Mouse (Mus musculus) heart, embryonic 13.5 days (tissue): ENCODE data around the gene Gdf5. TPM values are rescaled to one million over a fixed set of nuclear protein-coding genes. Genes with fewer than 3 reads are reported as not detected.
"Not testable (repeated sequence)": the region's sequence is repeated elsewhere in the genome, so short reads cannot be mapped to it uniquely, and the experiment has no call there.

Experiments used
- ATAC-seq: fragments of 200-750 bp; cut with Nextera tagmentation; 2 replicates; pipeline ENCODE4 v1.8.0; 2017; ENCODE audit warnings: moderate TSS enrichment; ENCODE audit not compliant: insufficient number of reproducible peaks, low FRiP score, low TSS enrichment; ENCODE audit errors: extremely low read depth
- H3K27ac ChIP-seq: fragments of 300-500 bp; sonication (generic); replicated peaks from 2 replicates; pipeline ENCODE4 v1.5.1; 2015; ENCODE audit warnings: moderate library complexity, mild to moderate bottlenecking, inconsistent platforms
- H3K27me3 ChIP-seq: fragments of 300-500 bp; sonication (generic); replicated peaks from 2 replicates; pipeline ENCODE4 v1.6.1; 2015; ENCODE audit warnings: mild to moderate bottlenecking, inconsistent platforms
- H3K36me3 ChIP-seq: fragments of 300-500 bp; sonication (generic); 2 replicates; pipeline ENCODE4 v1.6.1; 2015; ENCODE audit warnings: mild to moderate bottlenecking, inconsistent platforms
- H3K4me1 ChIP-seq: fragments of 300-500 bp; sonication (generic); 2 replicates; pipeline ENCODE4 v1.6.1; 2015; ENCODE audit warnings: inconsistent platforms
- H3K4me2 ChIP-seq: fragments of 300-500 bp; sonication (generic); 2 replicates; pipeline ENCODE4 v1.6.1; 2015; ENCODE audit warnings: inconsistent platforms, mild to moderate bottlenecking, moderate library complexity
- H3K4me3 ChIP-seq: fragments of 300-500 bp; sonication (generic); 2 replicates; pipeline ENCODE4 v1.5.1; 2015; ENCODE audit warnings: moderate library complexity, mild to moderate bottlenecking, inconsistent platforms
- H3K9ac ChIP-seq: fragments of 300-500 bp; sonication (generic); 2 replicates; pipeline ENCODE4 v1.6.1; 2015; ENCODE audit warnings: inconsistent platforms, mild to moderate bottlenecking, moderate library complexity
- H3K9me3 ChIP-seq: fragments of 300-500 bp; sonication (generic); 2 replicates; pipeline ENCODE4 v1.6.1; 2016; ENCODE audit warnings: inconsistent platforms
- WGBS: fragments of 180-500 bp; shearing (Covaris S2); methylation state at CpG from one replicate; pipeline ENCODE4 v1.1.7; 2015; ENCODE audit warnings: mixed read lengths; 5-methylcytosine and 5-hydroxymethylcytosine counted together
- polyA plus RNA-seq: library from polyadenylated mRNA; unstranded; fragments of >200 nt; fragmentation: Nextera tagmentation; extraction: Ambion mirVana; gene quantifications from 2 replicates; pipeline ENCODE4 v1.2.1, GENCODE M21; 2015

Gdf5 gene
- polyA plus RNA-seq, 1 experiment from 2014 or later, result 0.37 TPM

GRCm38 (mm10) chr2:155940681-155941080 is 4.5 kb downstream of the Gdf5 start, which contains the start of gene Gm15557:
Gene Gm15557, plus strand, starts transcription at chr2:155940728.
- Histone ChIP-seq H3K4me1 (peaks cover 20% of the 10 kb centered on the region), H3K9ac (no peak within 1 kb of the TSS), H3K27ac (no peak within 1 kb of the TSS), H3K4me2 (no peak within 1 kb of the TSS), H3K36me3 (no peaks in the 10 kb centered on the region), H3K9me3 (no peaks in the 10 kb centered on the region), H3K27me3 (peaks cover 12% of the 10 kb centered on the region), H3K4me3 (no peak within 1 kb of the TSS)
- ATAC-seq, result no peak
- WGBS, result 77% methylated on average over 3 of the region's 3 CpGs

- Histone ChIP-seq H3K4me2 (no peak overlapping the region), H3K36me3 (no peaks in the 10 kb centered on the region)
Measured at GRCm38 (mm10) chr2:155939897-155940529, 5.2 kb downstream of the Gdf5 start.

GRCm38 (mm10) chr2:155929531-155930442 is 15.4 kb downstream of the Gdf5 start, which contains the start of gene Uqcc1:
Gene Uqcc1, minus strand, starts transcription at chr2:155930310.
- Histone ChIP-seq H3K4me2 (peak within 1 kb of the TSS; percentile 68), H3K27me3 (no peaks in the 10 kb centered on the region), H3K4me1 (peaks cover 22% of the 10 kb centered on the region), H3K9ac (peak within 1 kb of the TSS; percentile 85), H3K9me3 (no peaks in the 10 kb centered on the region), H3K36me3 (peaks cover 11% of the 10 kb centered on the region; the same call in 1 of the 2 replicates), H3K27ac (peak within 1 kb of the TSS; percentile 93), H3K4me3 (peak within 1 kb of the TSS; percentile 76)
- ATAC-seq, result peak; percentile 71; the same call in 1 of the 2 replicates
- WGBS, result under 1% methylated on average over 38 of the region's 38 CpGs

More at GRCm38 (mm10) chr2:155939897-155940529, 5.2 kb downstream of the Gdf5 start:
- Histone ChIP-seq H3K9me3 (no peaks in the 10 kb centered on the region), H3K27me3 (peaks cover 12% of the 10 kb centered on the region), H3K4me1 (peaks cover 15% of the 10 kb centered on the region), H3K4me3 (no peak overlapping the region), H3K9ac (no peak overlapping the region), H3K27ac (no peak overlapping the region)
- no peak for ATAC-seq
- 73% methylated on average over 7 of the region's 7 CpGs for WGBS

DNA sequence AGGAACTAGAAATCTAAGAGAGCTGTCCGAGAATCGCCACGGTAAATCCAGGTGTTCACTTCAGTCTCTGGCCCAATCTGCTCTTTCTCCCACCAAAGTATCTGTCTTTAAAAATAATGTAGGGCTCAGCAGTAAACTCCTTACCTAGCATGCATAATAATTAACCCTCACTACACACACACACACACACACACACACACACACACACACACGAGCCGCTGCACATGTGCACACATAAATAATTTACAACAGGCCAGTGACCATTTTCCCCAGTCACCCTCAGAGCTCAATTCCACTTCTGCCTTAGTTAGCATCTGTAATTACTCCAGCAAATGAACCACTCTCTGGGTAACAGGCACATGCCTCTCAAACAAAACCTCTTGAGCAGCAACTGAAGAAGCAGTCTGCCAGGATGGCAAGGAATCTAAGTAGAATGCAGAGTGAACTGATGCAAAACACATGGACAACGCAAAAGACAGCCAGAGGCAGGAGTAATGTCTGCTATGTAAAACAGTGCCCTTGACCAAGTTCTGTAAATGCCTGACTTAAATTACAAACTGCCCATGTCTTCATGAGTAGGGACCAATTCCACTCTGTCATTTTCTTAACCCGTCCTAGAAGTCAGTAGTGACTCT is 16.3 kb downstream of the Gdf5 start:
- no peaks in the 10 kb centered on the region for H3K9me3 ChIP-seq
- peaks cover 20% of the 10 kb centered on the region; the same call in 1 of the 2 replicates for H3K36me3 ChIP-seq
- H3K27ac ChIP-seq, result peak overlapping the region; percentile 93
- peak overlapping the region; percentile 68 for H3K4me2 ChIP-seq
- H3K27me3 ChIP-seq, result no peaks in the 10 kb centered on the region
- H3K9ac ChIP-seq, result peak overlapping the region; percentile 85
- peak overlapping the region; percentile 76 for H3K4me3 ChIP-seq
- no peak for ATAC-seq
- WGBS, result 81% methylated on average over 7 of the region's 7 CpGs
- H3K4me1 ChIP-seq, result peaks cover 22% of the 10 kb centered on the region

- not testable (repeated sequence) for H3K9me3 ChIP-seq, H3K4me2 ChIP-seq, H3K27ac ChIP-seq, H3K9ac ChIP-seq, H3K27me3 ChIP-seq, ATAC-seq, H3K4me3 ChIP-seq
- peaks cover 16% of the 10 kb centered on the region for H3K4me1 ChIP-seq
- 80% methylated on average over 6 of the region's 6 CpGs for WGBS
- H3K36me3 ChIP-seq, result peaks cover 40% of the 10 kb centered on the region
Measured at GRCm38 (mm10) chr2:155925213-155925612, 20.0 kb downstream of the Gdf5 start.

DNA sequence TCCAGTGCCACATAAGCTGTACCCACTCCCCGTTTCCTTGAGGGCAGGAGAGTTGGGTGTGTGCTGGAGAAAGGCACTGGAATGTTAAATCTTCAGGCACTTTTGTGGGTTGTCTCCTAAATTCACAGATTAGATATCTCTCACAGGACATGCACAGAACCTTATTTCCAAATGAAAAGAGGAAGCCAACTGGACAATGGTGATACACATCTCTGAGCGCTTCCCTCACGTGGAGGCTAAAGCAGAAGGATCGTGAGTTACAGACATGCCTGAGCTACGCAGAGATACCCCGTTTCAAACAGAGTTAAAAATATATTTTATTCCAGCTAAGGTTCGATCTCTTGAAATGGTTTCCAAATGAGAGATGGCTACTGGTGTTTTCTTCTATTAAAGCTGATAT is 22.0 kb downstream of the Gdf5 start:
- Histone ChIP-seq H3K4me2 (no peak overlapping the region), H3K4me1 (peaks cover 4% of the 10 kb centered on the region), H3K27me3 (no peaks in the 10 kb centered on the region), H3K27ac (no peak overlapping the region), H3K9me3 (no peaks in the 10 kb centered on the region), H3K36me3 (peaks cover 55% of the 10 kb centered on the region), H3K4me3 (no peak overlapping the region), H3K9ac (no peak overlapping the region)
- ATAC-seq, result no peak
- WGBS, result 89% methylated on average over 7 of the region's 7 CpGs

DNA sequence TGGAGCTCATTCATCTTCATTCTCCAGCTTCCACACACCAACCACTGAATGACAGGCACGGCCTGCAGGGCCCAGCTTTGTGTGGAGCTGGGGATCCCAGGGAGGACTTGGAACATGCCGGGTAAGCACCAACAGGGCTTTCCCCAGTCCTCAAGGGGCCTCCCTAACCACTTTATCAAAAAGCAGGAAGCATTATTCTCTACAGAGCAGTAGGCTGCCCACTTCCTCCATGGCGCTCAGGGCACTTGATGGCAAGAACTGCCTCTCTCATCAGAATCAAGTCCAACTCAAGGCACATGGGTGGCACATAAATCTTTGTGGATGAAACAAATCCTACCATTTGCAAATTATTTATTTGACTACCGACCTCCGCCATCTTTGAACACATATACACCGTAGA is 30.5 kb downstream of the Gdf5 start:
- ATAC-seq, result no peak
- 84% methylated on average over 6 of the region's 6 CpGs for WGBS
- H3K4me2 ChIP-seq, result no peak overlapping the region
- no peaks in the 10 kb centered on the region for H3K27me3 ChIP-seq
- H3K9ac ChIP-seq, result no peak overlapping the region
- H3K9me3 ChIP-seq, result no peaks in the 10 kb centered on the region
- H3K4me3 ChIP-seq, result no peak overlapping the region
- H3K36me3 ChIP-seq, result peaks cover 76% of the 10 kb centered on the region
- H3K4me1 ChIP-seq, result no peaks in the 10 kb centered on the region
- H3K27ac ChIP-seq, result no peak overlapping the region

- no peak for ATAC-seq
- H3K36me3 ChIP-seq, result peaks cover 76% of the 10 kb centered on the region
Measured at GRCm38 (mm10) chr2:155903632-155904008, 41.5 kb downstream of the Gdf5 start.

DNA sequence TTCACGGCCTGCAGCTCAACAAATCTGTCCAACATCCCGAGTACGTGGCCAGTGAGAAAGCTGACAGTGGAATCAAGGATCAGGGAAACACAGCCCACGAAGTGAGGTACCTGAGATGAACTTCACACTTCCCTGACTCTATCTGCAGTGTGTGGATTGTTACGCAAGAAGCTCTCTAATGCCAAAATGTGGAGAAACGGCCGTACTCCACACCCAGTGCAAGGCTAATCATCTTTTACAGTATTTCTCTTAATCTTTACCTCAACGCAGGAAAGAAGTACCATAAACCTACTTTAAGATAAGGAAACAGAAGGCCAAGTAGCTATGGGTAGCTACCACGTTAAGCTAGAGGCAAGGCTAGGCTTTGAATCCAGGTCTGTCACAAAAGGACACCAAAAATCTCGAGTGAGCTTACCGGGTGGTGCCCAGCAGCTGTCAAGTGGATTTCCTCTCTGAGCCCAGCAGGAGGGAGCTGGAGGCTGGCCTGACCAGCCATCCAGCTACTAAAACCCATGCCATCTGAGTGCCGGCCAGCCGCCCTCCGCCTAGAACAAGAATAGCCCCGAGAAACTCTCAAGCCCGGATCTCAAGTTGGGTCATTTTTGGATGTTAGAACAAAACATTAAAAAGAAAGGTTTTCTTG is 42.1 kb downstream of the Gdf5 start:
- no peak overlapping the region for H3K27ac ChIP-seq
- no peak overlapping the region for H3K4me2 ChIP-seq
- H3K27me3 ChIP-seq, result no peaks in the 10 kb centered on the region
- no peak overlapping the region for H3K4me3 ChIP-seq
- H3K9me3 ChIP-seq, result no peaks in the 10 kb centered on the region
- H3K36me3 ChIP-seq, result peaks cover 76% of the 10 kb centered on the region
- 74% methylated on average over 16 of the region's 16 CpGs for WGBS
- H3K9ac ChIP-seq, result no peak overlapping the region
- no peak for ATAC-seq
- no peaks in the 10 kb centered on the region for H3K4me1 ChIP-seq

More at GRCm38 (mm10) chr2:155903632-155904008, 41.5 kb downstream of the Gdf5 start:
- H3K27ac ChIP-seq, result no peak overlapping the region
- no peaks in the 10 kb centered on the region for H3K4me1 ChIP-seq
- 90% methylated on average over 6 of the region's 6 CpGs for WGBS
- no peaks in the 10 kb centered on the region for H3K27me3 ChIP-seq
- no peak overlapping the region for H3K4me2 ChIP-seq
- H3K9me3 ChIP-seq, result no peaks in the 10 kb centered on the region
- no peak overlapping the region for H3K9ac ChIP-seq
- no peak overlapping the region for H3K4me3 ChIP-seq

DNA sequence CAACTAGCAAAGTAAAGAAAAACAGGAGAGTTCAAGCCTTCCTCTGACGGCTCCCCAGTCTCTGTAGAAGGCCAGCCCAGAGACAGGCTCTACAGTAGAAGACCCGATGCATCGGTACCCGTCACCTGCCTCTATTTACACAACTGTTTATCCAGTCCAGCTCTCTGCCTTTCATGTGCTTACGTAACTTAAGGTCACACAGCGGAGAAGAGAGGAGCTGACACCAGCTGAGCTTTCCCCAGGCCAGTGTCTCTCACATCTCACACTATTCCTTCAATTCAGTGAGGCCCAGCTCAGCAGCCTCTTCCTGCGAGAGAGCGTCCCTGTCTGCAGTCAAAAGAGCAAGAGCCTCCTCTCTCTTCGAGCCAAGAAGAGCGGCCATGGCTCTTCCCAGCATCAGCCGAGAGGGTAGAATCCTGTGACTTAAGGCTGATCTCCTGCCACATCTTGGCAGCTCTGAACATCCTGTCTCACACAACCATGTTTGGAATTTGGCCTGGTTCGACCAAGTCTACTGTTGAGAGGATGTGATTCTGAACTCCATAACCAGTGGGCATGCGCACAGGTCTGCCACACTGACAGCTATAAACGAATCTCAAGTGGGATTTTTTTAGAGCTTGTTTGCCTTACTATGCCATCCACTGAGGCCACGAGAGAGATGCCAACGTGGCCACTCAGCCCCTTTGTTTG is 50.0 kb downstream of the Gdf5 start:
- WGBS, result 84% methylated on average over 16 of the region's 16 CpGs
- Histone ChIP-seq H3K27ac (no peak overlapping the region), H3K27me3 (no peaks in the 10 kb centered on the region), H3K4me2 (no peak overlapping the region), H3K9me3 (no peaks in the 10 kb centered on the region), H3K4me3 (no peak overlapping the region), H3K36me3 (peaks cover 88% of the 10 kb centered on the region), H3K4me1 (no peaks in the 10 kb centered on the region), H3K9ac (no peak overlapping the region)
- ATAC-seq, result no peak
